Mouse (Mus musculus): ENCODE results near the gene Sytl2. TPM values are rescaled to one million over a fixed set of nuclear protein-coding genes. Genes with fewer than 3 reads are reported as not detected.

Sytl2 gene
- polyA plus RNA-seq, 2 experiments from 2014 or later, result 46.9 to 47.7 TPM

DNA sequence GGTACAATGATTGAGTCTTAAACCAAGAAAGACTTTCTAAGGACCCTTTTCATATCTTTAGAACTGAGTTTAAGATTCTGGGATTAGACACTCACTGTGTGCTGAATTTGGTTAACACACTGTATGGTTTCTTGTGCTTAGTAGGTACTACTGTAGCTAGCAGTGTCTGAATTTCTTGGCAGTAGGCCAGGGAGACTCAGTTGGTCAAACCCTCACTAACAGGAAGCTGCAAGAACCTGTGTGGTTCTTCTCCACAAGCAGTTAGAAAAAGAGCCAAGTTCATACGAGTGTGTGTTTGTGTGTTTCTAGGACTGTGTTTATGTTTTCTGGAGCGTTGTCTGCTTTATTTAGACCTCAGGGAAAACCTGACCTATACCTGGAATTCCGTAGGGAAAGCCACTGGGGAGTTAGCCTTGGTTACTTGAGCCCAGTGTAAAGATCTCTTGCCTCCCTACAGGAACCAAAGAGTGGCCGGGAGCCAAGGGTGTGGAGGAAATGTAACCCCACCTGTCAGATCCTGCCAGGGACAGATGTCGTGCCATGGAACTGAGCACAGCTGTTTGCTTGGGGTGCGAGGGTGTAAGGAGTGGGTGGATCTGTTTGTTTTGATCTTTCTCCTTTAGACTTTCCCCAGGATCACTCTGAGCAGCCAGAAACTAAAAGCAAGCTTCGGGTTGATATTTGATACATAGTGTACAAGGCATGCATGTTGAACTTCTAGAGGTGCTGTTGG, 10.3 kb downstream of the Sytl2 start:
- ATAC-seq, result peak; percentile 61

DNA sequence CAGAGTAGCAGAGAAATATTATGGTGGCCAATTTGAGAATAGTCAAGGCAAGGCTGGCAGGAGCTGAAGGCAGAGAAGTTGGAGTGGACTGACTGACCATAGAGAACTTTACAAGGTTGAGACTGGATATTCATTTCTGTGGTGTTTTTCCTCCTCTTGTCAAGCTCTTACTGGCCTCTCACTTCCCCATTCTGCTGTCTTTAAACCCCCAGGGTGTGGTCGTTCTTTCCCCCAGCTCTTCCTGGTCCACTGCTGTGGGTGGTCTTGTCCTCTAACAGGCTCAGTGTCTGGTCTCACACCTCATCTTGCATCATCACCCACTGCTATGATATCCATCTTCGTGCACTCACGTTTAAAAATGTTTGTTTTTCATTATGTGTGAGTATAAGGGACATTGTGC, 11.4 kb downstream of the Sytl2 start:
- no peak for ATAC-seq

DNA sequence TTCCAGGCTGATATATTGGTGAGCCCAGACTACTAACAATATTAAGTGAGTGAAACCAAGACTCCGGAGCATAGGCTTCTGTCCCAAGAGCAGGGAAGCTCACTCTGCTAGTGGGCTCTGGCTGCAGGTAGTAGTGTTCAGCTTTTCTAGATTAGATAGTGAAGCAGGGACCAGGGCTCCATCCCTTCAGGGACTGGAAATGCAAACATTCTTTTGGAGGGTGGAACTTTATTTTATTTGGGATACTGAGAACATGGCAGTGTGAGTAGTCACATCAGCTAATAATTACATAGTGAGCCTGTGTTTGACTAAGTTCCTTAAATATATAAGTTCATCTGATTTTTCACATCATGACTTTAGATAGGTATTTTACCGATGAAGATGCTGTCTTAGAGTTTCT, 14.8 kb downstream of the Sytl2 start:
- ATAC-seq, result no peak

DNA sequence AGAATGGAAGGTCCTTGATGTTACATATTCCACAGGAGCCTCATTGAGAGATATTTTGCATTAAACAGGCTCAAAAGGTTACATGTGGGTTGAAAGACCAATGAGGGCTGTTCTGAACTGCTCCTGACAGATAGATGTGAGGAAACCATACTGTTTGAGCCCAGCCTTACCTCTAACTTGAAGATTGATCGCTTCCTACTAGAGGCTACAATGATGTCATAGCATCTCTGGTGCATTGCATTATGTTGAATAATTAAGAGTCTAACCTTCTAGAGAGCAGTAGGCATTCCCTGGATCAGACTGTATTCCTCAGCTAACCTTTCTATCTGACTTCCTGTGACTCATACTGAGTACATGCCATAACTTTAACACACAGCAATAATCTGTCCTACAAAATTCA, 17.4 kb downstream of the Sytl2 start:
- no peak for ATAC-seq

DNA sequence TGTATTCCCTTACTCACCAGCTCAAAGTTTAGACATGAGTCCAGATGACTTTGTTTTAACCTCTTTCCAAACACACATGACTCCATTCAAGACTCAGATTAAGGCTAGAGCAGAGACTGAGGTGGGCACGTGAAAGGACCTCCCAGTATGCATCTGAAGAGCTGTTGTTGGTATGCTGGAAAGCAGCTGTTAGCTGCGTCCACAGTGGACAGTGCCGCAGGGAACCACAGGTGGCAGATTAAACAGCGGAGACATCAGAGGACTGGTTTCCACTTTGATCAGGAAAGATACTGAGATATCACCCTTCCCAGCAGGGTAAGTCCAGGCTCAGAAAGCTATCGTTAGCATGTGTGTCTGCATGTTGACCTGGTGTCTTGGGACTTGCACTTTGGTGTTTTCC, 18.1 kb downstream of the Sytl2 start:
- no peak for ATAC-seq

DNA sequence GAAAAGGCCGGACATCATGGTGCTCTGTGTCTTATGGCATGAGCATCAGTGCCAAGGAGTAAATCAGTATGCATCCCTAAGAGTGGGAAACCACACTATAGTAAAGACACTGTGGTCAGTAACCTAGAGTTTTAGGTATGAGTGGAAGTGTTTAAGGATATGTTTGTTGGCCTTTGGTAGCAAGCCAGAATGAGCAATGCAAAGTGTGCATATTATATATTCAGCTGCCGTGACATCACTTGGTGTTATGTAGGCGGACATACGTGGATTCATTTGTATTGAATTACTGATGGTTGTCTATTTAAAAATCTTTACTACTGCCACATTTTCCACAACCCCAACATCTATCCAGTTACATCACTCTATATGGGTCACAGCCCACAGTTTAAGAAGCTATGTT, 23.1 kb downstream of the Sytl2 start:
- no peak for ATAC-seq

DNA sequence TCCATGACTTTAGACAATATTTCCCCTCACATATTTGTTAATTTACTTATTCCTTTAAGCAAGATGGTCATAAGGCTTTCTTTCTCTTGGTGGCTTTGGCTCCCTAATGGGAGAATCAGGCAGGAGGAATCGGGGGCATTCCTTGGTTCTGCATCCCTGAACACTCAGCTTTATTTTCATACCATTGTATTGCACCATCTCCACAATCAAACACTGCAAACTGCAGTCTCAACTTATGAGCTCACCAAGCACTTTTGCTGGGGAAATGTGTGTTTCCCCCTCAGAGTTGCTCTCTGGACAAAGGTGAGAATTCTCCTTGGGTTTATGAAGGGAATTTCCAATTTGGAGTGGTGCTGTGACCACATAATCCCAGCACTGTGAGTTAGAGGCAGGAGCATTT, 28.1 kb downstream of the Sytl2 start:
- no peak for ATAC-seq

DNA sequence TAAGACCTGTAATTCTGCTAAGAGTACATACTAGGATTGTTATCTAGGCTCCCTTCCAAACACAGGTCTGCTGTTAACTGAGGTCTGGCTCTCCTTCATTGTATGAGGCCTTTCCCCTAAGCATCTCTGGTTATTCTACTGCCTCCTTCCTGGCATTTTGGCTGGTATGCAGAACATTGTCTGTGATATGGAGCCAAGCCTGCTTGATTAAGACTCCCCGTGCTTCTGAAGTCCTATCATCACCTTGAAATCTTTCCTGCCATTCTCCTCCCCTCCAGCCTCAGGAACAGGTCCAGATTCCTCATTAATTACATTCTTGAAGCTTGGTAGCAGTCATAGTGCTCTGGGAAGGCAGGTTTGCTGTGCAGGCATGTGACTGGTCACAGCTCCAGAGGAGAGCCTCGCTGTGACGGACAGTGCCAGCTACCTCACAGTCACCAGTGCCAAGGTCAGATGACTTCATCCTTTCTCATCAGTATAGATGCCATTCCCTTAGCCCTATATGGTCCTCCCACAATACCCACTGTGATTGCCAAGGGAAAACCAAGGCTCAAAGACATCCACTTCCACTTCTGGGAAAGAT, 30.5 kb downstream of the Sytl2 start:
- no peak for ATAC-seq

DNA sequence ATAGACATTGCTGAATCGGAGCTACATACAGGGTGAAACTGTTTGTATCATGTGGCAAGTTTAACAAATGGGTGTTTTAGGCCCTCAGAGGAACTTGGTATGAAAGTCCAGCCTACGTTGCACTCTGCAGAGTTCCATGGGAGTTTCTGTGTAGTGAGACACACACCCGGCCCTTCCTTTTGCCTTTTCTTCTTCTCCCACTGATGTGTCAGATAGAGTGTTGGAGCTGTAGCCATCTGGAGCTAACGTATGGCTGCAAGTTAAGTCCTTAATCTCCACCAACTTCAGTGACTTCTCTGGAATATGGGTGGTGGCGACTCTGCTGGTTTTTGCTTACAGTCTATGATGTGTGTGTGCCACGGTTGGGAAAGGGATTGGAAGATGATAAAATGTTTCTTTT, 32.3 kb downstream of the Sytl2 start:
- ATAC-seq, result no peak

DNA sequence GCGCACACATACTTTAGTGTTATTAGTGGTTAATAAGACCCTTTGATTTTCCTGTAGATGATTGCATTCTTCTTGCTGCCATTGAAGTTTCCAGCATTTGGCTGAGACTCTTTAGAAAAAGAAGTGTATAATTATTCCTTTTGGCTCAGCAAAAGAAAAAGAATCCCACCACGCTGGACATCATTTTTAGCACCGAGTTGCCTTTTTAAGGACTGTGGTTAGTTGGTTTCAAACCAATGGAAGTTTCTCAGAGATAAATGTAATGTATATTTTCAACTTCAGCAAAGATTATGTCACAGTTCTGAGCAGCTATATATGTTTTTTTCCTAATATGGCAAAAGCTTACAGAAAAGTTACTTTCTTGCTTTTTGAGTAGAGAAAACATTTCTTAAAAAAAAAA, 32.8 kb downstream of the Sytl2 start:
- no peak for ATAC-seq

DNA sequence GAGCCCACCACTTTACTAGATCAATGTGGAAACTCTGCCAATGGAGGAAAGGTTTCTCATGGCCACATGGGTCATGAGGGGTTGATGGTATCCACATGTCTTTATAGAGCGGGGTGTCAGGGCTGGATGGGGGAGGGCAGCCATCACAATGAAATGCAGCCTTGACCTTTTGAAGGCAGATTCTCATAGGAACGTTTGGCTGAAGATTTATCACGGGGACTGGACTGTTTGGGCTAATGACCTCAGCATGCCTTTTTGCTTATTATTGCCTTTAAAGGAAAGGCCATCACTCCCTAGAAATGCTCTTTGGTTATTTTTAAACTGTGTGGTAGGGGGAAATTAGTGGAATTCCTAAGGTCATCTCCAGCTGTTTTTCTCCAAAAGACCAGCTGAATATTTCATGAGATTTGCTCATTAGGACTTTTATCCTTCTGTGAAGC, 33.7 kb downstream of the Sytl2 start:
- ATAC-seq, result no peak

DNA sequence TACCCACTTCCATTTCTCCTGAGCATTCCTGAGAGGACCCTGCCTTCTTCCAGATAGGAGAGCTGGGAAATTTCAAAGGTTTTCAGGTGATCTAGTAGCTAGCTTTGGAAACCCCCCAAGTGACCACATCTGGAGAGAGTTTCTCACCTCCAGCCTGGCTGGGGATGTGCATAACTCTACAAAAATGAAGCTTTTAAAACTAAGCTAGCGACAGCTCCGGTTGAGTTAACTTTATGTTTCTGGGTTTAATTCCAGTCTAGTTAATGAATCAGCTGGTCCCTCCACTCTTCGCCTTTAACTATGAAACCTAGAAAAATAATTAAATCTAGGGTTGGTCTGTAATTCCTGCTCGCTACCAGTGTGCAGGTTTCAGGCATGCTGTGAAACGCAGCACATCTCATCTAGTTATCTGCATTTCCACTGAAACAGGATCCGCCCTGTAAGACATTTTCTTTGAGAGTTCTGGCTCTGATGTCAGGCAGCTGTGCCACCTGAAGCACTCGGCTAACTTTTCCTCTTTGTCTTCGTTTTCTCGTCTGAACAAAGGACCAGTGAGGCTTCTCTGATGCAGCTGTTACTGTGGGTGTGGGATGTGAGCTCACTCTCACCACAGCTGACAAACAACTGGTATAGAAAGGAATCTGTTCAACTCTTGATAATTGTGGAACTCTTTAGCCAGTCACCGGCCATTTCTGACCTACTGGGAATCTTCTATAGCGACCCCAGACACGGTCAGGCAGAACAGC, 39.3 kb downstream of the Sytl2 start:
- peak; percentile 15 for ATAC-seq

DNA sequence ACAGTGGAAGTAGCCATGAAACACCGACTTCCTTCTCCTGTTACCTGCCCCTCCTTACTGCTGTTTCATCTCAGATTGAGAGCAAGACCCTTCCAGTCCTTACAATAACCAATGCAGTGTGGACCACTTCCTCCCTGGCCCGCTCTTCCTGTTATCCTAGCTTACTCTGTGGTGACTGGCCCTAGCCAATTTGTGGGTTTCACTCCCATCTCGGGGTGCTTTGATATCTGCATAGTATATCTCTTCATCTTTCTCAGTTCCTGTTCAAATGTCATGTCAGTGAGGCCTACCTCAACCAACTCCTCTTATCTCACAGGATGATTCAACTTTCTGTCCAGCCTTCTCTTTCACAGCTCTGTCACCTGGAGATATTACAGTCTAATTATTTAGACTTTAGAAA, 42.9 kb downstream of the Sytl2 start:
- peak; percentile 85 for ATAC-seq

DNA sequence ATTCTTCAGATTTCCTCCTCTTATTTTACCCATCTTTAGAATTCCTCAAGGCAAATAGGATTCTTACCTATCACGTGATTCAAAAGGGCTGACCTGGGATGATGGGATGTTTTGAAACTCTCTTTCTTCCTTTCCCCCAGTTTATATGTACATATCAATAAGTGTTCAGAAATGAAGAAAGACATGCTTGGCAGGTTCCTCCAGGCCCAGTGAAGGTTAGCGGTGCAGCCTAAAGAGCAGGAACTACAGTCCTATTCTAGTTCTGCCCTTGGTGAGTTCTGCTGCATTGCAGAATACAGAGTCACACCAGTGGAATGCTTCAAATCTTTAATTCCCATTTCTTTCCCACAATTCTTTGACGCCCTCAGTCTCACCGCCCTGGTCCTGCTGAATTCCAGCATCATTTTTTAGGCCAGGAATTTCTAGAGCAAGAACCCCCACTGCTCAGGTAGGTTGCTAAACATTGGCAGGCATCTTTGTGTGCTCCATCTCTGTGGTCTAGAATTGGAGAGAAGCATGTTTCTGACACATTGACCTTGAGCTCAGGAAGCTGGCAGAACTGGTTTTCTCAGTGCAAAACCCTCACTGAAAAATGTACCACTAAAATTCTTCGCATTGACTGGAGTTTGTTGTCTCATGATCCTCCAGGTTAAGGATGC, 45.9 kb downstream of the Sytl2 start:
- ATAC-seq, result no peak

DNA sequence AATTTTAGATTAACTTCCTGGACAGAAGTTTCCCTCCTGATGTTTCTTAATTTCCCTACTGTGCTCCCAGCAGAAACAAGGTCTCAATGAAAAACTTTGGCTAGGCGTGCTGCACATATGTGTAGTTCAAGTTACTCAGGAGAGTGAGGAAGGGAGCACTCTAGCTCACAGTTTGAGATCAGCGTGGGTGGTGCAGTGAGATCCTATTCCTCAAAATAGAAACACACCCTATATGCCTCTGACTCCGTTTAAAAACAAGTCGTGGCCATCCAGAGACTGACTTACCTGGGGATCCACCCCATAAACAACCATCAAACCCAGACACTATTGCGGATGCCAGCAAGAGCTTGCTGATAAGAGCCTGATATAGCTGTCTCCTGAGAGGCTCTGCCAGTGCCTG, 47.0 kb downstream of the Sytl2 start:
- ATAC-seq, result no peak

DNA sequence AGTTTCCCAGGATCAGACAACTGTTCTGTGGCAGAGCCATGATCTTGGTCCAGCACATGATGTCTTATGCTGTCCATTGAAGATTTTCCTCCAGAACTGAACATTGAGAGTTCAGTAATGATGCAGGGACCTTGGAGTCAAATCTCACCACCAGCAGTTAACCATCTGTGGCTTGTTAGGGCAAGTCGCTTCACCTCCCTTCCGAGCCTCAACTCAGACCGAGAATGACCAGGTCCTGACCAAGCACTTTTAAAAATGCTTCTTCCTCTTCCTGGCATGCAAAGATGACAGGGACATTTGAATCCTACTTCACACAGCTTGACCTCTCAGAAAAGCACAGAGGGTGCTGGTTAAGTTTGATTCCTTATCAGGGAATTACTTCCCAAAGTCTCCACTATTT, 50.1 kb downstream of the Sytl2 start:
- no peak for ATAC-seq

DNA sequence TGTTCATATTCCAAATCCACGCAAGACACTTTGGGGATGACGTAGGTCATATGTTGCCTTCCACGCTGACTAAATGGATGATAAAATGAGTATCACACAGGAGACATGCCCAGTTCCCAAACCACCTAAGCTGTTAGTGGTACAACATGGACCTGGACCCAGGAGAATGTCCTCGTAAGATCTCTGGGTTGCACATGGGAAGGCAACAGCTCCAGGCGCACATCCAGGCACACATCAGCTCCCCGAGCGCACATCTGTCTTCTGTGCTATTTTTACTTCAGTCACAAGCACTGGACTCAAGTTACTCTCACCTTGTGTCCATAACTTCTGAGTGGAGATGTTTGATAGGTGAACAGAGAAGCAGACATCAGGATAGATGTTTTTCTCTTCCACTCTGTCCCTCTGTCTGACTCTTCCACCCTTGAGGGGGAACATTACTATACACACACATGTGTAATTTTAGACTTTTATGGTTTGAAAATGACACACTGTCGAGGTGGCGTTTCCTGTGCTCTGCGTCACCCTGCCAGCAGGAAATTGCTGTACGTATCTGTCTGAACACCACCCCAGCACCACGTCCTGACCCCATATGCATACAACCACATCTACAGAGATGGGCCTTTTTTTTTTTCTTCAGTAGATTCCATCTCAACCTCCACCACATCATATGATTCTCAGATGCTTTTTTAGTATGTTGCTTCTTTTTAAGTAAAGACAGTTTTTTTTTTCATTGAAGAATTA, 51.6 kb downstream of the Sytl2 start:
- peak; percentile 93 for ATAC-seq

DNA sequence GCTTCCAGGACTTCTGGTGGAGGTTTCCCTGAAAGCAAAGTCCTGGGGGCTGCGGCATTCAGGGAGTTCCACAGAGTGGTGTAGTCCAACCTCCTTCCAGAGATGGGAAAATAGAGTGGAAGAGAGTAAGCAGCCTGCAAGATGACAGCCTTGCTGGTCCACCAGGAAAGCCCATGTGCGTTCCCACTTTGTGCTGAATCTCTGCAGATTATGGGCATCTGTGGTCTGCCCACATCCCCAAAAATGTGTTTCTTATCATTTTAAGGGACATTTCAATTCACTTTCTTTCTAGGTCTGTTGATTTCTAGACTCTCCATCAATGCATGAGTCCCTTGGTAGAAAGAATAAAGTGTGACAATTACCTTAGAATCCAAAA, 52.2 kb downstream of the Sytl2 start:
- ATAC-seq, result peak; percentile 8

DNA sequence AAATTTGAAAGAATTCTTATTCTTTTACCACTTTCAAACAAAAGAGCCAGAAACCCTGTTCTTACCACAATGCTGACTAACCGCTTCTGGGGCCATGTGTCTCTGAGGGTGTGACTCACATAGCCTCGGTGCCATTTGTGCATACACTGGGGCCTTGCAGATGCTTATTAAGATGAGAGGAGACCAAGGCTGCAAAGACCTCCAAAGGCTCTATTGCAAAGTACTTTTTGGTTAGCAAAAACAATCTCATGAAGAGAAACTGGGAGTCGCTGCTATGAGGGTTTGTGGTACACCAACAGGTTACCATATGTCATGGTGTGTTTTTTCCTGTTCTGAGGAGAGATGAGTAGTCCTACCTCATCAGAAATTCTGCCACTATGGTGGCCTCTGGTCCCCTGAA, 53.4 kb downstream of the Sytl2 start:
- ATAC-seq, result peak; percentile 24

DNA sequence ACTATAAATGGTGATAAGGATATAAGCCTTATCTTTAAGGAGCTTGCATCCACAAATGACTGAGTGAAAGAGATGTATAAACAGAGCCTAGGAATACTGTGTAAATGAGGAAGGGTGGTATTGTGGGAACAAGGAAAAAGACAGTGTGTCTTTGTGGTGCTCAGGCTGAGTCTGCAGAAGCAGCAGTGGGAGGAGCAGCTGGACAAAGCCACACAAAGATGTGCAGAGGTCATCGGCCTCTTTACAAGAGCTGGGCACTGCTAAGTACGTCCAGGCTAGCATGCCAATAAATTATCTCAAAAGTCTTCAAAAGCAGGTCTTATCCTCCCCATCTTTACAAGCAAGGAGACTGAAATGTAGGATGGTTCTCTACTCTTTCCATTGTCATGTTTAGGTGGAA, 53.9 kb downstream of the Sytl2 start:
- ATAC-seq, result no peak

DNA sequence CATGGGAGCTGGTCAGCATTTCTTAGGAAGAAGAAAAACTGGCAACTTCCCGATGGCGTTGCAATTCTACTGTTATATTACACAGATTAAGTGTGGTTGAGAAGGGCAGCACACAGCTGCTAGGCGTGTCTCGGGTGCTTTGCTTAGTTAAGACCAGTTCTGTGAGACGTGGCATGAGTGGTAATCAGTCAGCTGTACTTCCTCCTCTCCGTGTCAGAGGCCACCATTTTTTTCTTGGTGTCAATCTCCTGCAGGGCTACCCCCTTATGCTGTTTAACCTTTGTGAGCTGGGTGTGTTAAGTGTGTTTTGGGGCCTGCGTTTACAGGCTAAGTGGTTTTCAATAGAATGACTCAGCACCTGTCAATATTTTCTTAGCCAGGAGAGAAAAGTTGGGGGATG, 60.7 kb downstream of the Sytl2 start:
- no peak for ATAC-seq

DNA sequence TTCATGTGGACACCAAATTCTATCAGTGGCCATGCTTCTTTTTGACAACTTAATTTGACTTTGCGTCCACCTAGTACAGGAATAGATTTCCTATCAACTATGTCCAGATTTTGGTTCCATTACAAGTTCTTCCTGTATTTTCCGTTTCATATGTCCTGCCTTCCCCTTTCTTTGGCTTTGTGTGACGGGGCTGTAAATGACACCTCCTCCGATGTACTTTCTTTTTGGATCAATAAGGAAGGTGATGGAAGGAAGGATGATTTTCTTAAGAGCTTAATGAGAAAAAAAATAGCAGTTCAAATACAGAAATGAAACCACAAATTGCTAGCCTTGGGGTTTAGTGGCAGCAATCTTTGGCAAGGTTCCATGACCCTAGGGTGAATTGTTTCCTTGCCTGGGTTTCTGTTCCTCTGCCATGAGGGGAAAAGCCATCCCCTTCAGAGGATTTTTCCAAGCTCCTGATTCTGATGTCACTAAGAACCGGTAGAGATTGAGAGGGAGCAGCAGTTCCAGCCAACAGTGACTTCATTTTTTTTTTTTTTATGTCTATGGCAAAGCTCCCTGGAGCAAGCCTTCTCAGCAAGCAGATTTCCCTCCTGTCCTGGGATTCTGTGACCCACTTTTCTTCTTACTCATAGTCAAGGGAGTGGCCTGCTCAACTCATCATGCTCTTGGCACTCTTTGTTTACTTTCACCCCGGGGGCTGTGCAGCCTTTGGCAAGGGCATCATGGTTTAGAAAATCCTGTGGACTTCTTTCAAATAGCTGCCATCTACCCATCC, 68.2 kb downstream of the Sytl2 start:
- ATAC-seq, result no peak

Data from CD4-positive, CD25-positive, alpha-beta regulatory T cell, adult 4 months (primary cell).